In genomic region chr2:73023803-73024202, GRCm38 (mm10) we compare ENCODE assay signal across 12 mouse cellular contexts. TPM values are rescaled to one million over a fixed set of nuclear protein-coding genes. Genes with fewer than 3 reads are reported as not detected.
DNase-seq lines count a peak whose midpoint lies in the region; ATAC-seq and TF ChIP-seq lines count a peak whose summit lies in the region.
"Had no signal": no experiment of that assay in that cellular context is flagged by ENCODE, and none has a peak within 500 bp of the region (broad histone marks: within the 10 kb centered on the region; RNA-seq: fewer than 3 reads in every experiment).

No protein-coding gene starts in this region.

- H3K27ac ChIP-seq in bone marrow, adult 2 months (ENCODE audit: control insufficient read depth, insufficient read depth, low read depth, low read length, poor library complexity), result peak overlapping the region; percentile 61; the same call in 1 of the 2 replicates
- H3K27ac ChIP-seq in liver, embryonic 13.5 days, result peak overlapping the region; percentile 94
- no peak overlapping the region for H3K27ac ChIP-seq in hindbrain, embryonic 14.5 days
- H3K27ac ChIP-seq in hindbrain, postnatal 0 days, result no peak overlapping the region
- H3K27ac ChIP-seq: layer of hippocampus, adult 2 months had no signal

- no peak for TF ChIP-seq CTCF in bone marrow, adult 2 months (IDR thresholded peaks at IDR 0.05; ENCODE audit: control insufficient read depth, insufficient read depth, low read length)
- no peak for TF ChIP-seq CTCF in hindbrain, postnatal 0 days (IDR thresholded peaks at IDR 0.05; ENCODE audit: low read depth)

- peak; percentile 12 for DNase-seq in CD4-positive, CD25-positive, alpha-beta regulatory T cell, adult 2 months (ENCODE audit: low read depth, low spot score)
- peak; percentile 90 for DNase-seq in liver, embryonic 13.5 days
- DNase-seq in testis, postnatal 10 days (ENCODE audit: low spot score), result no peak
- no peak for DNase-seq in hindbrain, embryonic 14.5 days (ENCODE audit: low spot score)
- no peak for DNase-seq in hindbrain, postnatal 0 days (ENCODE audit: low spot score)
- DNase-seq: cerebellum, adult 9-10 months; gastrocnemius, postnatal 14 days had no signal

- H3K27me3 ChIP-seq in liver, embryonic 13.5 days, result no peaks in the 10 kb centered on the region
- H3K27me3 ChIP-seq in myocyte (ENCODE audit: control insufficient read depth, insufficient read depth, insufficient read length), result no peaks in the 10 kb centered on the region
- no peaks in the 10 kb centered on the region for H3K27me3 ChIP-seq in hindbrain, embryonic 14.5 days (ENCODE audit: control insufficient read depth, insufficient read depth, low read length)
- H3K27me3 ChIP-seq in hindbrain, postnatal 0 days (ENCODE audit: insufficient read depth, low read length), result no peaks in the 10 kb centered on the region

- no peaks in the 10 kb centered on the region for H3K79me2 ChIP-seq in myocyte (ENCODE audit: control insufficient read depth, insufficient read depth)

- no peak for TF ChIP-seq POLR2A in bone marrow, adult 2 months (IDR thresholded peaks at IDR 0.05; ENCODE audit: borderline replicate concordance, control insufficient read depth, low read depth, low read length)
- no peak for TF ChIP-seq POLR2A in myocyte (IDR thresholded peaks at IDR 0.05; ENCODE audit: insufficient read length, low read depth)

- 45% methylated on average over 6 of the region's 6 CpGs for WGBS in bone marrow, adult 2 months
- 20% methylated on average over 6 of the region's 6 CpGs for WGBS in liver, embryonic 13.5 days (ENCODE audit: insufficient replicate concordance)
- 53% methylated on average over 6 of the region's 6 CpGs for WGBS in hindbrain, embryonic 14.5 days
- 49% methylated on average over 6 of the region's 6 CpGs for WGBS in hindbrain, postnatal 0 days

- H3K4me2 ChIP-seq in liver, embryonic 13.5 days, result peak overlapping the region; percentile 59
- H3K4me2 ChIP-seq in myocyte (ENCODE audit: low read depth), result peak overlapping the region; percentile 61
- no peak overlapping the region for H3K4me2 ChIP-seq in hindbrain, embryonic 14.5 days (replicated peaks)
- no peak overlapping the region for H3K4me2 ChIP-seq in hindbrain, postnatal 0 days (ENCODE audit: low read depth, low read length)

- H3K36me3 ChIP-seq in liver, embryonic 13.5 days, result no peaks in the 10 kb centered on the region
- H3K36me3 ChIP-seq in myocyte (ENCODE audit: control insufficient read depth, insufficient read depth), result no peaks in the 10 kb centered on the region
- no peaks in the 10 kb centered on the region for H3K36me3 ChIP-seq in hindbrain, embryonic 14.5 days (replicated peaks; ENCODE audit: control insufficient read depth, insufficient read depth)
- no peaks in the 10 kb centered on the region for H3K36me3 ChIP-seq in hindbrain, postnatal 0 days (ENCODE audit: insufficient read depth, low read length)

- H3K9ac ChIP-seq in liver, embryonic 13.5 days, result peak overlapping the region; percentile 58
- no peak overlapping the region for H3K9ac ChIP-seq in hindbrain, embryonic 14.5 days
- no peak overlapping the region for H3K9ac ChIP-seq in hindbrain, postnatal 0 days (replicated peaks; ENCODE audit: low read length)

- no peak for ATAC-seq in CD4-positive, CD25-positive, alpha-beta regulatory T cell, adult 4 months
- peak; percentile 97 for ATAC-seq in liver, embryonic 13.5 days (ENCODE audit: low read depth)
- no peak for ATAC-seq in hindbrain, embryonic 14.5 days (ENCODE audit: low FRiP score)
- ATAC-seq in hindbrain, postnatal 0 days, result no peak

- no peak overlapping the region for H3ac ChIP-seq in myocyte (ENCODE audit: control insufficient read depth, insufficient read length)

- H3K4me1 ChIP-seq in bone marrow, adult 2 months (ENCODE audit: control insufficient read depth, insufficient read depth, low read length), result no peaks in the 10 kb centered on the region; the same call in 1 of the 2 replicates
- peaks cover 65% of the 10 kb centered on the region for H3K4me1 ChIP-seq in liver, embryonic 13.5 days (replicated peaks)
- no peaks in the 10 kb centered on the region for H3K4me1 ChIP-seq in hindbrain, embryonic 14.5 days (replicated peaks; ENCODE audit: control insufficient read depth, insufficient read depth, low read length)
- no peaks in the 10 kb centered on the region for H3K4me1 ChIP-seq in hindbrain, postnatal 0 days (ENCODE audit: insufficient read depth, low read length)

- no peak overlapping the region for H3K4me3 ChIP-seq in bone marrow, adult 2 months (replicated peaks; ENCODE audit: control insufficient read depth, low read depth, low read length)
- H3K4me3 ChIP-seq in liver, embryonic 13.5 days (replicated peaks), result peak overlapping the region; percentile 27
- no peak overlapping the region for H3K4me3 ChIP-seq in myocyte
- no peak overlapping the region for H3K4me3 ChIP-seq in hindbrain, embryonic 14.5 days (replicated peaks; ENCODE audit: low read length)
- H3K4me3 ChIP-seq in hindbrain, postnatal 0 days (ENCODE audit: low read length), result no peak overlapping the region
- H3K4me3 ChIP-seq: layer of hippocampus, adult 2 months had no signal

- no peaks in the 10 kb centered on the region for H3K9me3 ChIP-seq in liver, embryonic 13.5 days (replicated peaks)
- no peaks in the 10 kb centered on the region for H3K9me3 ChIP-seq in hindbrain, embryonic 14.5 days (ENCODE audit: control insufficient read depth, low read length)
- no peaks in the 10 kb centered on the region for H3K9me3 ChIP-seq in hindbrain, postnatal 0 days (ENCODE audit: low read length)

TF ChIP-seq in myocyte, 11 proteins besides CTCF, POLR2A, EP300 and RAD21:
- TF ChIP-seq E2F4 (IDR thresholded peaks at IDR 0.05; ENCODE audit: insufficient read depth), result no peak
- no peak for TF ChIP-seq TCF12 (IDR thresholded peaks at IDR 0.05; ENCODE audit: insufficient read depth, poor library complexity, severe bottlenecking)
- no peak for TF ChIP-seq USF1 (IDR thresholded peaks at IDR 0.05; ENCODE audit: low read depth)
- no peak for TF ChIP-seq CEBPB (IDR thresholded peaks at IDR 0.05; ENCODE audit: insufficient read depth, poor library complexity, severe bottlenecking)
- TF ChIP-seq POLR2AphosphoS2 (IDR thresholded peaks at IDR 0.05; ENCODE audit: insufficient read length, low read depth), result no peak
- TF ChIP-seq MYOD1 (IDR thresholded peaks at IDR 0.05; ENCODE audit: control insufficient read depth in 1 of 3, insufficient read length in 2 of 3, low read depth in 2 of 3), result no peak
- no peak for TF ChIP-seq SRF (IDR thresholded peaks at IDR 0.05; ENCODE audit: control insufficient read depth, insufficient read length, low read depth)
- TF ChIP-seq TCF3 (IDR thresholded peaks at IDR 0.05; ENCODE audit: insufficient read length, low read depth), result no peak
- TF ChIP-seq MYOG (IDR thresholded peaks at IDR 0.05; ENCODE audit: control insufficient read depth in 1 of 3, insufficient read depth in 1 of 3, insufficient read length in 2 of 3, low read depth in 2 of 3), result no peak
- no peak for TF ChIP-seq REST (IDR thresholded peaks at IDR 0.05; ENCODE audit: insufficient read depth, insufficient read length)
- no peak for TF ChIP-seq MAX (IDR thresholded peaks at IDR 0.05; ENCODE audit: low read depth)
TF ChIP-seq in myocyte: peak in this region for 0.

RNA-seq across cellular contexts. Expression of gene Gm11084, which starts 37.3 kb away (rescaled TPM):
- not detected for polyA plus RNA-seq in CD4-positive, CD25-positive, alpha-beta regulatory T cell, adult 4 months (2017; shearing (Covaris generic))
- polyA plus RNA-seq in bone marrow, adult 2 months (2011; ENCODE audit: insufficient read depth, insufficient read length, low replicate concordance, missing spikeins), result not detected in 2 replicates
- not detected in 2 replicates for polyA plus RNA-seq in liver, embryonic 13.5 days (2015; fragmentation: Nextera tagmentation; extraction: Ambion mirVana)
- not detected for polyA plus RNA-seq in myocyte (2012; fragmentation: generic; extraction: Trizol)
- polyA plus RNA-seq in hindbrain, embryonic 14.5 days (2014; fragmentation: Nextera tagmentation; extraction: Ambion mirVana), result not detected in 2 replicates
- not detected in 2 replicates for total RNA-seq in hindbrain, postnatal 0 days (2014; rRNA removed)
- not detected in 2 replicates for polyA plus RNA-seq in hindbrain, postnatal 0 days (2015; fragmentation: Nextera tagmentation; extraction: Ambion mirVana)
- total RNA-seq: gastrocnemius, postnatal 14 days; layer of hippocampus, adult 2 months had no signal
- polyA plus RNA-seq: C2C12 had no signal

RNA-seq across cellular contexts. Expression of gene Sp3, which starts 43.6 kb away (rescaled TPM):
- 10 to 100 TPM; 52.0 to 71.4 TPM for polyA plus RNA-seq in CD4-positive, CD25-positive, alpha-beta regulatory T cell, adult 4 months (2017; shearing (Covaris generic))
- polyA plus RNA-seq in bone marrow, adult 2 months (2011; ENCODE audit: insufficient read depth, insufficient read length, low replicate concordance, missing spikeins), result 34.0 and 40.0 TPM in 2 replicates
- 29.6 and 37.6 TPM in 2 replicates for polyA plus RNA-seq in liver, embryonic 13.5 days (2015; fragmentation: Nextera tagmentation; extraction: Ambion mirVana)
- polyA plus RNA-seq in myocyte (2012; fragmentation: generic; extraction: Trizol), result 8.4 TPM
- 47.2 and 47.4 TPM in 2 replicates for polyA plus RNA-seq in hindbrain, embryonic 14.5 days (2014; fragmentation: Nextera tagmentation; extraction: Ambion mirVana)
- 62.1 and 91.4 TPM in 2 replicates for total RNA-seq in hindbrain, postnatal 0 days (2014; rRNA removed)
- 24.6 and 25.5 TPM in 2 replicates for polyA plus RNA-seq in hindbrain, postnatal 0 days (2015; fragmentation: Nextera tagmentation; extraction: Ambion mirVana)

Comparison
In these comparisons a context has a peak if more than half of its experiments do, and no peak if none do; other contexts are left out.
1. DNase-seq: peak in CD4-positive, CD25-positive, alpha-beta regulatory T cell, adult 2 months (single experiment) and liver, embryonic 13.5 days (single experiment); none in testis, postnatal 10 days (single experiment), hindbrain, embryonic 14.5 days (single experiment) and hindbrain, postnatal 0 days (single experiment).
2. H3K27ac ChIP-seq: peak in bone marrow, adult 2 months (single experiment) and liver, embryonic 13.5 days (single experiment); none in hindbrain, embryonic 14.5 days (single experiment) and hindbrain, postnatal 0 days (single experiment).
3. H3K4me2 ChIP-seq: peak in liver, embryonic 13.5 days (single experiment) and myocyte (single experiment); none in hindbrain, embryonic 14.5 days (single experiment) and hindbrain, postnatal 0 days (single experiment).